Mouse (Mus musculus) heart, adult 11 months (tissue): ENCODE measurements around the gene Gm20388.

Experiments
- DNase-seq: peaks from one replicate; pipeline ENCODE4 v3.0.0; 2022

The Gm20388 gene

GRCm38 (mm10) chr8:121264260-121264659 lies 1353.6 kb downstream of the Gm20388 start:
- DNase-seq: no peak

- no peak for DNase-seq
Measured at GRCm38 (mm10) chr8:121271542-121271941, 1360.9 kb downstream of the Gm20388 start.

DNA sequence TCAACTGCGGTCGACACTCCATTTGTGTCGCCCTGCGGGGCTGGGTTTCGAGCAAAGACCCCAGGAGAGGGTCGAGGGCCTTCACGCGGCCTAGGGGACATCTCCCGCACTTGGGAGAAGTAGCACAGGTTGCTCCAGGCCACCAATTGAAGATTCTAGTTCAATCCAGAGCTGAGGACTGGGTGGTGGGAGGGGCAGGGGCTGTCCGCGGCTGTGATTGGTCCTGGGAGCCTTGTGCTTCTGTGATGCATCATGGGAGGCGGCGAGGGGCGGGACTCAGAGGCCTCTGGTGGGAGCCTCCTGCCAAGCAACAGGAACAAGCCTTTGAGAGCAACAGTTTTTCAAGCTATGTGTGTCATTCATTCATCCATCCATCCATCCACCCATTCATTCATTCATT lies 1362.6 kb downstream of the Gm20388 start:
- no peak for DNase-seq

DNA sequence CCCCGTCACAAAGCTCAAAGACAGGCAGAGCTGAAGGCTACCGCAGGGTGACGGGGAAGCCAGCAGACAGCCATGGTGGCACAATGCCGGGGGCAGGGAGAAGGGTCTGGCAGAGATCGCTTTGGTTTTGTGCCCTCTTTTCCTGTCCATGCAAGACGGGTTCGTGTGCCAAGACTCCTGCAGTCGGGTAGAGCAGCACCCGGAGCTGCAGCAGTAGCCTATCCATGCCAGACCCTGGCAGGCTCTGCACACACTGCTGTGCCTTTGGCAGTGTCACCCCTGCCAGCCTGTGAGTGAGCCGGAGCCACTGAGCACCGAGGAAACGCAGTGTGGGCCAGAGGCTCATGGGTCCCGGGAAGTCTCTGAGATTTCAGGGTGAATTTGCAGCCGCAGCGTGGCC lies 1363.0 kb downstream of the Gm20388 start:
- no peak for DNase-seq

GRCm38 (mm10) chr8:121280414-121280813 lies 1369.8 kb downstream of the Gm20388 start:
- DNase-seq: peak; percentile 82

- DNase-seq: no peak
Measured at GRCm38 (mm10) chr8:121289346-121289745, 1378.7 kb downstream of the Gm20388 start.

DNA sequence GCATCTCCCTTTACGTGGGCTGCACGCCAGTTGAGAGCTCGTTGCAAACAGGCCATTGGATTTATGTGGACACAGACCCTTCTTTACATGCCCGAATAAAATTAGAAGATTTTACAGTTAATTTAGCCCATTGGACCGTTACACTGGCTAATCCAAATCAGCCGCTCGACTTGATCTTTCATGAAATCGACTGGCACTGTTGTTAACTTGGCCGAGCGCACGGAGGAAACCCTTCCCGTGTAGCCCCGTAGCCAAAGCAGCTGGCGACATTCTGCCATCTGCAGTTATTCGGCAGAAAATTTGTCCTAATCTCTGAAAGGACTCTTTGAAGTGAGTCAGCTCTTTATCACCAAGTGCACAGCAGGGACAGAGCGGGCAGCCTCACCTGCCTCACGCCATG lies 1379.9 kb downstream of the Gm20388 start:
- no peak for DNase-seq

DNA sequence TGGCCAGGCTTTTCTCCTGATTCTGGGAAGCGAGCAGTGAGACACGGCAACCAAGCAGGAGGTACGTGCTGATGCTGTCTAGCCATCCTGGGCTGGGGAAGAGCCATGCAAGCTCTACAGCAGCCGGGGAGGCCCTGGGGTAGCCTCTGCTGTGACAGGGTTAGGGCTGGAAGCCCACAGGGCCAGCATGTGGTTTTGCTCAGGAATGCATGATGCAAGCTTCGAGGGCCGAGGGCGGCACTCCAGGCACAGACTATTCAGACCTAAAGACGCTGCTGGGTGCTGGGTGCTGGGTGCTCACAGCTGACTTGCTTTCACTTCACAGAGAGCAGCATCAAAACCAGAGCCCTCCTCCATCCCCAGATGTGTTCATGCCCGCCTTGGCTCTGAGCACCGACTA lies 1382.8 kb downstream of the Gm20388 start:
- no peak for DNase-seq

DNA sequence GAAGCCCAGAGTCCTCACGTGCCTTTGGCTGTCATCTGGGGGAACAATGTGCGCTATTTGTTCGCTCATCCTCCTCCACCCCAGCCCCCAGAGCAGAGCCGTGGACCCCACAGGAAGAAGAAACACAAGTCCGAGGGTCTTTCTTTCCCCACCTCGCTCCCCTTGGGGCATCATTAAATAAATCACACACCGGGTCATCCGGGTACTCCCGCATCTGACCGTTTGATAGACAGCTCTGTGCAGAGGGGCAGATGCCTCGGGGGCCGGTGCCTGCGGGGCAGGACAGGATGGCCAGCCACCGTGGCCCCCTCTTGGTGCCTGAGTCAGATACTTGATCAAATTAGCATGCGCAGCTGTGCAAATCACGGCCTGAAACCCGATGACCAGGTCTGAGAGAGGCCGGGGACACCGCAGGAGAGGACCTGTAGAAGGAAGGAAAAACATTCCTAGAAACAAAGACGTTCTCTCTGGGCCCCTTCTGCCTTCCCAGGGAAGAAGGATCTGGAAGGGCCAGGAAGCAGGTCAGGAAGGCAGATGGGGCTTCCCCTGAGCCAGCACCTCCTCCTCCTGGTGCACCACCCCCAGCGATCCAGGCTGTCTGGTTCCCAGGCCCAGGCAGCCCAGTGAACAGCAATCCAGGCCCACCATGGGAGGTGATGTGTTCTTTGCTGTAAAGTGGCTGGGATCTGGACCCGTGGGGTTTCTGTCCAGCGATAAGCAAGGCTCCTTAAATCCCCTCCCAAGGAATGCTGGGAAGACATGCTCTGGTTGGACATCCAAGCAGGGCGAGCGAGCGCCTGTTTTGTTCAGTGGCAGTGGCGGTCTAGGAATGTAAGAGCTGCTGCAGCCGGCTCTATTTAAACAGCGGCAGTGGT lies 1383.8 kb downstream of the Gm20388 start:
- peak; percentile 93 for DNase-seq

- peak; percentile 77 for DNase-seq
Measured at GRCm38 (mm10) chr8:121296082-121296481, 1385.4 kb downstream of the Gm20388 start.

- no peak for DNase-seq
Measured at GRCm38 (mm10) chr8:121296597-121296996, 1386.0 kb downstream of the Gm20388 start.

DNA sequence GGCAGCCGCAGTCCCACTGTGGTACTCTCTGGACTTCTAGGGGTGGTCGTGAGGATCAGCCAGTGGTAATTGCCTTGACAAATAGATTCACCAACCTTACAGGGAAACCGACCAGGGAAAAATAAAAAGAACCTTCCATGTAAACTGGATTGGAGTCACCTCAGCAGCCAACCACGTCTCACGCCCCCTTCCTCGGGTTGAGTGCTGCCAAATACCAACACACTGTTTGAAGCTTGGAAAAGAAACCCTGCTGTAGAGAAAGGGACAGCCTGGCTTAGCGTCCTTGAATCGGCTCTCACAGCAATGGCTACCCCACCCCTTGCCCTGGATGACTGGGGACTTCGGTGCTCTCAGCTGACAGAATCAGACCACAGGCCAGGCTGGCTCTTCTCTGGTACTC lies 1386.7 kb downstream of the Gm20388 start:
- DNase-seq: no peak

DNA sequence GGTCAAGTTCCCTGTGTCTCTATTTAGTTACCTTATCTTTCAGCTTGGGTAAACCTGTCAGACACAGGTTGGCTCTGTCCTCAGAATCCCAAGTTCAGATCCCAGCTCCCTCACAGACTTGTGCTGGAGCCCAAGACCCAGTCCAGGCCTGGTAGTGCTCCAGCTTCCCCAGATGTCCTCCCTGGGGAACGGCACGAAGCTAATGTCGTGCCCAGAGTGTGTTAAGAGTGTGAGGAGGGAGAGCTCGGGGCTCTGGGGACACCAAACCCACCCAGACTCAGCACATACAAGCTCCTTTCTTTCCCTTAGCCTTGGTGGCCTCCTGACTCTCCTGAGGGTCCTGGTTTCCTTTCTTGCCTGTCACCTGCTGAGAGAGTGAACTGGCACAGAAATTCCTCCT lies 1389.4 kb downstream of the Gm20388 start:
- no peak for DNase-seq

DNA sequence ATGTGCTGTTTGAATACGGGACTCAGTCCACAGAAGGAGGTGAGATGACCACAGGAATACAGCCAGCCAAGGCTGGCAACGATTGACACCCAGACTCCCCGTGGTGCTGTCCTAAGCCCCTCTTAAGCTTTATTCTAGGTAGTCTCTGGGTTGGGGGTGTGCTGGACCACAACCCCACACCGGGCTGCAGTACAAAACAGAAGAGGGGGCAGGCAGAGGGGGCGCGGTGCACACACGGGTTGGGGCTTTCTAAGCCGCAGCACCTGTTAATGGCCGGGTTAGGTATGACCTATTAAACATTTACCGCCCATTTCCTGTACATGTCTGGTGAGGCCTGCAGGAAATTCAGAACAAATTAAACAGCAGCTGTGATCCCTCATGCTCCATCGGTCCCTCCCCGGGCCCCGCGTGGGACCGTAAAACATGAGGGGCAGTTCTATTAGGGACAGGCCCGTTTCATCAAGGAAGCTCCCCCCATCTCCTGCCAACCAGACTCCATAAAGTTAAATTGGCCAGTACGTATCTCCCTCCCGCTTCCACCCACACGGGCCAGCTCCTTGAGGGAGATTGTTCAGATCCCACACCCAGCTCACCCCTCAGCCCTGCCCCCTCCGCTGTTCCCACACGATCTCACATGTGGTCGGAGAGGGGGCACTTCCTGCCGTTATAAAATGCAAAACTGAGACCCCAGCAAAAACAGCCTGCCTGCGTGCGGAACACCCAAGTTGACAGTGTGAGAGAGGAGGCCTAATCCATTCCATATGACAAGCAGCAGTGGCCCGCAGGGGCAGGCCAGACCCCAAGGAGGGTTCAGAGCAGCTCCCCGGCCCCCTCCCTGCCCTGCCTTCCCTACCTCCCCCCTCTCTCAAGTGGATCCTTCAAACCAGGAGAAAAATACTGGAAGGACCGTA lies 1390.1 kb downstream of the Gm20388 start:
- peak; percentile 94 for DNase-seq

DNA sequence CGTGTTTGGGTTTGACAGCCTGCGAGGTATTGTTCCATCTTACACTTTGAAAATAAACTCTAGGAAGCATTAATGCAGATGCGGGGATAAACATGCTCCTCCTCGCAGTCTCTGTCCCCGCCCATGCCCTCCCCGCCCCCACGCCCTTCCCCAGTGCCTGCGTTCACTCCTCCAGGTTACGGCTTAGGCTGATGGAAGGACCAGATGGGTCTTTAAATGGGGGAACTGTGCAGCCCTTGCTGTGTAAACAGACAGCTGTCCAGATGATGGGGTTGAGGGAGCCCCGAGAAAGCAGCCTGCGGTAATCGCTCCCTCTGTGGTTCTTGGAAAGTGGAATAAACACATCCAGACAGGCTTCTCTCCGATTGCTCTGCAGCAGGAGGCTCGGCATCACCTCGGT lies 1390.8 kb downstream of the Gm20388 start:
- peak; percentile 94 for DNase-seq

DNA sequence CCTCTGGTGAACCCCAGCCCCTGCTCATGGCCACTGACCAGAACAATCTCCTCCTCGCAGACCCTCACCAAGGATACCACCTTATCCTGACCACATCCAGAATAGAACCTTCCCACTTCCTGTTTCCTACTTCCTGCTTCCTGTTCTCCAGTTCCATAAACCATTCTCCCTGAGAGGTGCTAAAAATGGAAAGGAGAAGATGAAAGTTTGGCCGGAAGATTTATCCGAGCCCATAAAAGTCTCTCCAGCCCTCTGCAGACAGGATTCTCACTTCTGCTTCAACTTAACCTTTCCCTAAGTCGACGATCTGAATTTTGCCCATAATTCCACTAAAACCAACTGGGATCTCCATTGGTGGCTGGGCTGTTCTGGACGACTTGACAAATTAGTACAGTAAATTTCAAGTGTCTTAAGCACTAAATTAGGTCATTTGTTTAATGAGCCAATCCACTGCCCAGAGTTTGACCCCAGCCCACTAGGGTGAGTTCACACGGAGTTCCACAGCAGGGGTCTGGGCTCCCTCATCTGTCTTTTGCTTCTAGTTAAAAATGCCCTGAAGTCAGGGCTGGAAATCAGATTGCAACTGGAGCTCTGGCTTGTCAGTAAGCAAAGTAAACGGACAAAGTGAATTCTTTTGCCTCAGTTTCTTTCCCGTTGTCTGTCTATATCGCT lies 1391.5 kb downstream of the Gm20388 start:
- no peak for DNase-seq

- no peak for DNase-seq
Measured at GRCm38 (mm10) chr8:121307723-121308122, 1397.1 kb downstream of the Gm20388 start.

DNA sequence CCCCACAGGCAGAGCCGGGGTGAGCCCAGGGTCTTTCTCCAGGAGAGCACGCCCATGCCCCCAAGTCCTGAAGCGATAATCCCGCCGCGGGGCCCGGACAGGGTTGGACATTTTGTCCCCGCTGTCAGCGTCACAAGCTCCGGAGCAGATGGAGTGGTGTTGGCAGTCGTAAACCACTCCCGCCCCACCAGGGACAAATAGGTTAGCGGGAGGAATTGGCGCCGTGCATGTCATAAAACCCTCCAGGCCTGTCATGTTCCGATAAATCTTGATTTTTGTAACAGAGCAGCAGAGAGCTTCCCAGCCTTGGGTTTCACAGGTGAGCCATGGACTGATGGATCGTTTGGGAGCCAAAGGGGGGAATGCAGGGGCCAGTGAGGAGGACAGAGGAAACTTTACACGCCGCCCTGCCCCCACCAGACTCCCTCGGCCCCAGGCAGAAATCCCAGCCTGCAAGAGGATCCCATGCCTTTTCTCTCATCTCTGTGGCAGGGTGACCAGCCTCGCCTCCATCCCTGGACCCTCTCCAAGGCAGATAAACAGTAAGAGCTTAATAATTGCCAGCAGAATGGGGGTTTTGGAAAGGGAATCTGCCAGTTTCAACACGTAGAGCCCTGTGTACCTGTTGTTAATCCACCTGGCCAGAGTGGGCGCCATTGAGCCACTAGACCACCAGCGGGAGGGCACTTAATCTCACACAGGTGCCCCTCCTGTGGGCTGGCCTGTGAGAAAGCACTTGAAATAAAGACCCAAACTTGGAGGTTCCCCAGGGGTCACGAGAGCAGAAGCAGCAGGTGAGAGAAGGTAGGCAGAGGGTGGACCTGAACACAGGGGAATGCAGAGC lies 1400.6 kb downstream of the Gm20388 start:
- peak; percentile 92 for DNase-seq

- DNase-seq: no peak
Measured at GRCm38 (mm10) chr8:121313458-121313857, 1402.8 kb downstream of the Gm20388 start.

DNA sequence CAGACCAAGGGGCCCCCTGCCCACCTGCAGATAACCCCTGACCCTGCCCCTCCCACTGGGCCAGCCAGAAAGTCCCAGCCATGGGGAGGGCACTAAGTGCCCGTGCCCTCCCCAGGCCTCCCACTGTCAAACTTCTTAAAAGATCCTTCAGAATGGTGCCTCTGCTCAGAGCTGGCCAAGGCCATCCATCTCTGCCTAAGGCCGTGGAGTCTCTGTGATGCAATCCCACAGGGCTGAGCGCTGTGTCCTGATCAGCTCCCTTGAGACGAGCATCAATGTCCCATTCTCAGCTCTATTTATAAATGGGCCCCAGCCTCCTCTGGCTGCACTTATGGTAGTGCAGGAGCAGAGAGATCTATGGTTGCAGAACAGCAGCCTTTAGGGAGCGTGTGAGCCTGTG lies 1403.4 kb downstream of the Gm20388 start:
- DNase-seq: no peak

DNA sequence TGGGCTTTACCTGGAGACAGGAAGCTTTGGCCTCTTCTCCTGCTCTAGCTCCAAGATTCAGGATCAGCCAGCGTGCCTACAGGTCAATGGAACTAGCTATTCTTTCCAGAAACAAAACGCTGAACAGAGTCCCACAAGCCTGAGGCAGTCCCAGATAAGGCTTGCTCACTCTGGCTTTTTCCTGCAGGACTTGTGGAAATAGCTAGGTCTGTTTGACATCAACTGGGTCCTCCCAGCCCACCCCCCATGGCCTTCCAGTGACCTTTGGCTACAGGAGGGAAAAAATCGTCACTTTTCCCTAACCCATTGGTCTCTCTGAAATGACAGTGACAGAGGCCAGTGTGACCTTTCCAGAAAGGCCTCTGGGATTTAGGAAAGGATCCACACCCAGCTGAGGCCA lies 1404.9 kb downstream of the Gm20388 start:
- no peak for DNase-seq

GRCm38 (mm10) chr8:121316009-121316408 lies 1405.4 kb downstream of the Gm20388 start:
- DNase-seq: no peak
